Mouse (Mus musculus) testis, adult 2 months (tissue): ENCODE measurements at regions not wholly inside any gene's neighbourhood (a gene's known extent, or its start where the extent isn't known, plus 50 kb on each side); places are given as distances from the start of the nearest gene placed in this dataset.

ENCODE experiments used
- CTCF ChIP-seq: fragments of 200-500 bp; IDR thresholded peaks from 2 replicates; pipeline ENCODE4 v1.5.1; 2012; ENCODE audit warnings: low read depth, mild to moderate bottlenecking, inconsistent platforms, low read length, moderate library complexity; ENCODE audit not compliant: control insufficient read depth, insufficient read depth, insufficient replicate concordance
- POLR2A ChIP-seq: fragments of 200-500 bp; IDR thresholded peaks from 2 replicates; pipeline ENCODE4 v1.6.1; 2012; ENCODE audit warnings: low read depth, mild to moderate bottlenecking, inconsistent platforms, low read length, moderate library complexity; ENCODE audit not compliant: control insufficient read depth

- TF ChIP-seq POLR2A (no peak), CTCF (no peak)
Observed at GRCm38 (mm10) chr12:26183021-26183420, 232.0 kb downstream of the Rnf144a start.
